Mouse (Mus musculus): ENCODE measurements at regions not wholly inside any gene's neighbourhood (a gene's known extent, or its start where the extent isn't known, plus 50 kb on each side); places are given as distances from the start of the nearest gene placed in this dataset.

GRCm38 (mm10) chr5:50570701-50571100, 511.9 kb upstream of the Adgra3 start:
- DNase-seq, result no peak

GRCm38 (mm10) chr5:50551125-50551524, 492.3 kb upstream of the Adgra3 start:
- no peak for DNase-seq

DNA sequence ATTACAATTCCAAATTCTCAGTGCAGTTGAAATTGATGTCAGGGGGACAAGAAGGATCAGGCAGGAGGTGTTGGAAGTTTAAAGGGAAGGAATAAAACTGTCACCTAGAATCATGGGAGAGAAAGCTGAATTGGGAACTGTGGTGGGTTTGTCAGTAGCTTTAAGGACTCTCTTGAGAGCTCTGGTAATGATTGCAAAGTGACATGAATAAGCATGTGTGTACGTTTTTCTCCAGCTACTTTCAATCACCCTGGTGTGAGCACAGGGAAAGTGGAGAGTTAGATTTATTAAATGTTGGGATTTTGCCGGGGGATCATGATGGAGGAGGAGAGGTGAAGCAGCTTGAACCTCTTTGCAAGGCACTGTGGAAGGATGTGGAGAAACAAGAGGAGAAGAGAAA, 453.7 kb upstream of the Adgra3 start:
- DNase-seq, result no peak

DNA sequence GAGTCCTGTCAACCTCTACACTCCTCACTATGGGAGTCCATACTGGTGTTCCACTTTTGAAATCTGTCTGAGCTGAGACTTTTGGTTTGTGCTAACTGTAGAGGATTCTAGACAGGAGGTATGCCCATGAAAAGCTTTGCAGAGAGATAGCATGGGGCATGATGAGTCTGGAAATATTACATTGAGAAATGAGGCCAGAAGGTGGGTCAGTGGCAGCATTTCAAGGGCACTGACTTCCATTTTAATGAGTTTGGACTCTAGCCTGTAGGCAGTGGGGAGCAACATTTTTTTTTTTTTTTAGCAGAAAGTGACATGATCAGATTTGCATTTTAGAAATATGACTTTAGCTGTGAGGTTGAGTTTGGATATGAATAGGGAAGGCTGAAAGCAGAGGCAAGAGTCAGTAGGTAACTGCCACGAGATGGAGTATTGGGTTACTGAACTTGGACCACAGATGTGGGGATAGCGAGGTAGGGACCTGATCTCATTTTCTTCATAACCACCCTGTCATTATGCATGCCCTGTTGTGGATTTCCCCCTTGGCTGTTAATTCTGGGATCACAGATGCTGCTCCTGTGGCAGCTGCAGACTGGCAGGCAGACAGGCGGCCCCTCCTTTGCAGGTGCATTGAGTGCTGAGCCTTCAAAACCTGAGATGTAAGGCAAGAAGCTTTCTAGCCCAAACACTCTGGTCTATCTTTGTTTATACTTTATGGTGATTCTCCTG, 451.1 kb upstream of the Adgra3 start:
- DNase-seq, result peak; percentile 3

DNA sequence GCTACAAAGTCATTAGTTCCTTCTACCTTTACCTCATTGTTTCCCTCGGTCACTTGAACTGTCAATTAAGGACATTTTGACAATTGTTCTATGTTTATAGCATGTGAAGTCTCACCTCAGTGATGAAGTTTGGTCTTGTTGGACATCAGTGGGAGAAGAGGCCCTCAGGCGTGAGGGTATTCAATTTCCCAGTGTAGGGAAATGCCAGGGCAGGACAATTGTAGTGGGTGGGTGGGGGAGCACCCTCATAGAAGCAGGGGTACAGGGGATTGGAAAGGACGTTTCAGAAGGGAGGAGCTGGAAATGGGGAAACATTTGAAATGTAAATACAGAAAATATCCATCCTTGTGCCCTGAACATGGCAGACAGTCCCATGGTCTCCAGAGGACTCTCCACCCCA, 431.4 kb upstream of the Adgra3 start:
- no peak for DNase-seq

DNA sequence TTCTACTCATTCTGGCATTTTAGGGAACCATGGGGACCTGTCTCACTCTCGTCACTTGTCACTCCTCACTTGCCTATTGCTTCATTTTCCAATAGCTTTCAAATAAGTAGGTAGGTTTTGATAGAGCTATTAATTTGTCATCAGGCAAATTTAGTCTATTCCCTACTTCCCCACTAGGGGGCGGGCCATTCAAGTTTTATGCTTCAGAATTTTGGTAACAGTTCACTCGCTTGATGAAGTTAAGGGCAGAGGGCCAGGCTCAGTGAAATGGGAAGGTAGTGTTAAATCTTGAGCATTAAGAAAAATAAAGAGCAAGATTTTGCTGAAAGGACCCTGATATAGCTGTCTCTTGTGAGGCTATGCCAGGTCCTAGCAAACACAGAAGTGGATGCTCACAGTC, 418.2 kb upstream of the Adgra3 start:
- peak; percentile 49 for DNase-seq

DNA sequence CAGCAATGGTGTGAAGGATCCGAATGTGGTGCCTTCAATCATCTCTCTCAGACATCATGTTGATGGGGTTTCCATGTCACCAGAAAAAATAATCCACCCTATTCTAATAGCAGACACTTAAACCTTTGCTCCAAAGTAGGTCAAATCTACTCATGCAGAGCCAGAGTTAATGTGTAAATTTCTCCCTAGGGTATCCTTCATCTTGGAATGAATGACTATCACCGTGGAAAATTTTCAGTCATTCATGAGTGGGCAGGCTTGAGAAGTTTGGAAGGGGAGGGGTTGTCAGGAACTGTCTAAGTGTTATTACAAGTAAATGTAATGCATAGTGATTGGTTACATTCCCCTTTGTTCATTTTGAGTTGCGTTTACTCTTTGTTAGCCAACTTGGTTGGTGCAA, 402.7 kb upstream of the Adgra3 start:
- no peak for DNase-seq

DNA sequence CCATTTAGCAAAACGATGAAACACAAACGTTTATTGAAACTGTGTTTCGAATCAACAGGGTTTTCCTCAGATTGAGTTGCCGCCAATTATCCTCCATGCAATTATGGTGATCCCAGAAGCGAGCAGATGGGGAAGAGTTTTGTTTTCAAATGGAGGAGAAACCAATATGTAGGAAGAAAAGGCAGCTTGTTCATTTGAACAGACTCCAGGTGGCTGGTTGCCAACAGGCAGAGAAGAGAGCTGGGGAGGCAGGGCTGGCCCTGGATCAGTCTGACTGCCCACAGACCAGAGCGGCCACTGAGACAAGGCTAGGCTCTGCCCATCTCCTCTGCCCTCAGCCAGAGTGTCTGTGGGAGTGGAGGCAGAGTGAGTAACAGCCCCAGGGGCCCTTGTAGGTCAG, 398.8 kb upstream of the Adgra3 start:
- peak; percentile 64 for DNase-seq

DNA sequence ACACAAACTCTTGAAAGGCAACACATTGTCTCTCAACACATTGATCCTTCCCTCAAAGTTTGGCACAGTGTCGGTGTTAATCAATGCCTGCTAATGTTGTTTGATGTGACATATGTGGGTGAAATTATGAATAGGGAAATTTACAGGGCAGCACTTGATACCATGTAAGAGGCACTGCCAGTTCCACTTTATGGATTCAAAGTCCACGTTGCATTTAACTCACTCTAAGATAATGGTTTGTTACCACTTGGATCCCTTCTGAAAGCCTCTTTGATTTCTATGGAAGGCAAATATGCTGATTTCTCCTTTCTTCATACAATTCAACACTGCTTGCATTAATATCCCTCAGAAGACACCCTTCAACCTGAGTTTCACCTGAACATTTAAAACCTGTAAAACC, 395.6 kb upstream of the Adgra3 start:
- DNase-seq, result no peak

- no peak for DNase-seq
Observed at GRCm38 (mm10) chr5:50406923-50407322, 348.1 kb upstream of the Adgra3 start.

GRCm38 (mm10) chr5:50406520-50406919, 347.7 kb upstream of the Adgra3 start:
- no peak for DNase-seq

Measured in cerebellum, adult 9-10 months (tissue).